Mouse (Mus musculus) granulocyte monocyte progenitor cell, adult 5-6 weeks (primary cell): ENCODE results near the gene Gpr142. TPM values are rescaled to one million over a fixed set of nuclear protein-coding genes. Genes with fewer than 3 reads are reported as not detected.

Source experiments
- ATAC-seq: replicated peaks from 2 replicates; pipeline ENCODE4 v1.8.0; 2016; ENCODE audit warnings: mild to moderate bottlenecking, moderate TSS enrichment, inconsistent platforms; ENCODE audit not compliant: poor library complexity, severe bottlenecking
- total RNA-seq, 2 experiments: library from RNA; stranded (forward) in 1 of 2; stranded (reverse) in 1 of 2; fragments of 200-712, 200-1000 nt in 1 of 2; fragments of >200 nt in 1 of 2; fragmentation: Nextera tagmentation in 1 of 2; gene quantifications; 2 replicates each; pipeline ENCODE4 v1.2.3; 2014 to 2017

Gpr142 gene
- total RNA-seq, 2 experiments from 2014 or later: not detected

DNA sequence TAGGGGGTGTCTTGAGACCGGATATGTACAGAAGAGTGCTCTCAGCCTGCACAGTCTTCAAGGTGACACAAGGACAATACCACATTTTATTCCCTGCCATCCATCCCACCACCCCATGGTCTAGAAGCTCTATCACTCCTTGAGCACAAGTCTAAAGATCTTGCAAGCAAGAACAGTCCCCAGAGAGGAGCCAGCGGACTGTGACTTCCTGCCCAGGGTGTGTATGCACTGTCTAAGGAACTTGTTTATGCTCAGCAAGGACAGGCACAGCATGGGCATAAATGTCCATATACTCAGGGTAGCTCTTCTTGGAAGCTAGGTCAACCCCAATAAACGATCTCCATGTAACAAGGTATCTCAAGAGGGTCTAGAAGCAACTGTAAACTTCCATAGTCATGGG, 743 bp upstream of the Gpr142 start:
- no peak for ATAC-seq

DNA sequence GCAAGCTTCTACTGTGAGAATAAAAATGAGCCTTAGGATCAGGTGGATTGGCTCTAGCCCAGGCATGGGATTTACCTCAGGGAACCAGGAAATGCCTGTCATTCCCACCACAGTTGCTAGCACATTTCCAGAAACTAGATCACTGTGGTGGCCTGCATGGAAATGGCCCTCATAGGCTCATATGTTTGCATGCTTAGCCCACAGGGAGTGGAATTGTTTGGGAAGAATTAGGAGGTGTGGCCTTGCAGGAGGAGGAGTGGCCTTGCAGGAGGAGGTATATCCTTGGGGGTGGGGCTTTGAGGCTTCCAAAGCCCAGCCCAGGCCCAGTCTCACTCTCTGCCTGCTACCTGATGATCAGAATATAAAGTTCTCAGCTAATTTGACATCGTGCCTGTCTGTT, 3.2 kb downstream of the Gpr142 start:
- ATAC-seq: no peak

DNA sequence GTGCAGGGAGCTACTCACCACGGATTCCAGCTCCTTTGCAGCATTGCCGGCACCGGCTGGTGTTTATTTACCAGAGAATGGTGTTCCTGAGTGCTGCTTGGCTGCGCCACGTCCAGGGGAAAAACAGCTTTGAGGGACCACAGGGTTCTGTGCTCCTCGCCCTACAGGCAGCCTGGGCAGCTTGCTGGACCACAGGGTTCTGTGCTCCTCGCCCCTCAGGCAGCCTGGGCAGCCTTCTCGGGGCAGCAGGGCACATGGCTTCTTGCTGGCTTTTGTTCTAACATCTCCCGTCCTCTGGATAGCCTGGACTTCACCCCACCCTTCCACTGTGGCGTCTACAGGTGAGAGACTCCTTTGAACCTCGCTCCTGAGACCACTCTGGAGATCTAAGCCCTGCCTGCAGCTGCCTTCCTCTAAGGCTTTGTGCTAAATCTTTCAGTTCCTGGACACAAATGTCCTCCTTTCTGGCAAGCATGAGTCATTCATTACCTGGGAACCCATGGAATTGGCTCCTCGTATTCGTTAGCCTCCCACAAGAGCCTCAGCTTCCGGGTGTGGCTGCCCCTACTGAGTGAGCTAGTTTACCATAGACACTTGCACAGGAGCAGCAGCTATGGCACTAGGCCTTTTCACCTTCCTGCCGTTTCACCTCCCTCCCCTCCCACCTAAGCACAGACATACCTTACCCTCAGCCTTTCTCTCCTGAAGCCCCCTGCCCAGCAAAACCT, 4.0 kb downstream of the Gpr142 start:
- ATAC-seq: no peak

GRCm38 (mm10) chr11:114803990-114804389, 5.3 kb downstream of the Gpr142 start:
- no peak for ATAC-seq

- no peak for ATAC-seq
Observed at GRCm38 (mm10) chr11:114807025-114807424, 8.3 kb downstream of the Gpr142 start.

DNA sequence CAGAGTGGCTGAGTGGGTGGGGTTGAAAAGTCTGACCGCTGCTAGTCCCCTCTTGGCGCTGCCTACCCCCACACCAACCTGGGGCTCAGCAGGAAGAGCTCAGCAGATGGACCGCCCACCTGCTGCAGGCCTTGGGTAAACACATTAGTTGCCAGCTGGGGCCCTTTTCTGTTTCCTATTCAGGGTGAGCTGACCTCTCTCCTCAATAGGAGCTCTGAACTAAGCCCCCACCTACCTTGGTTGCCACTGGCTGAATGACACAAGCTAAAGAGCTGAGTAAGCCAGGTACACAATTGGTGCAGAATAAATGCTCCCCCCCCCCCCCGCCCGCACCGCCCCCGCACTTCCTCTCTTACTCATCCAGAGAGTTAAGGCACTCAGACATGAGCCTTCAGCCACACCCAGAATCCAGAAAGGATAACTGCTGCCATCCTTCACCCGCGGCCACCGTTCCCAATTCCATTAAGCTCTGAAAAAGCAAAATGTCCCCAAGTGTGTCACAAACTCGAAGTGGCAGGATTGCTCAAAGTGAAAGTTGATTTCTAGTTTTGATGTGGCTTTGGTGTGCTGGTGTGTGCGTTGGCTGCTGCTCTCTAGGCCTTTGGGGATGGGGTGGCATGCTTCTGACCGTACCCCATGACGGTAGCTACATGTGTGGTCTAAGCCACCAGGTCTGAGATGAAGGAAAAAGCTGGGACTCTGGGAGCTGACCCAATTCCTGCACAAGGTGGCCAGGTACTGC, 9.1 kb downstream of the Gpr142 start:
- no peak for ATAC-seq

DNA sequence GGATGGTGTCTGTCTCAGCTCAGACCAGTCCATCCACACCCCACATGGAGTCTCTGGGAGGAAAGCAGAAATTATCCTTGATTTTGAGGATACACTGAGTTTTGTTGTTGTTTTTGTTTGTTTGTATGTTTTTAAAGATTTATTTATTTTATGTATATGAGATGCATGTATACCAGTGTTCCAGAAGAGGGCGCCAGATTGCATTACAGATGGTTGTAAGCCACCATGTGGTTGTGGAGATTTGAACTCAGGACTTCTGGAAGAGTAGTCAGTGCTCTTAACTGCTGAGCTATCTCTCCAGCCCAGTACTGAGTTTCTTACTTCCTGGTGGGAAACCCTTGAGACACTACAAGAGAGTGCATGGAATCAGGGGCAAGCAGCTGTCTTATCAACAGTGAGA, 10.6 kb downstream of the Gpr142 start:
- no peak for ATAC-seq

DNA sequence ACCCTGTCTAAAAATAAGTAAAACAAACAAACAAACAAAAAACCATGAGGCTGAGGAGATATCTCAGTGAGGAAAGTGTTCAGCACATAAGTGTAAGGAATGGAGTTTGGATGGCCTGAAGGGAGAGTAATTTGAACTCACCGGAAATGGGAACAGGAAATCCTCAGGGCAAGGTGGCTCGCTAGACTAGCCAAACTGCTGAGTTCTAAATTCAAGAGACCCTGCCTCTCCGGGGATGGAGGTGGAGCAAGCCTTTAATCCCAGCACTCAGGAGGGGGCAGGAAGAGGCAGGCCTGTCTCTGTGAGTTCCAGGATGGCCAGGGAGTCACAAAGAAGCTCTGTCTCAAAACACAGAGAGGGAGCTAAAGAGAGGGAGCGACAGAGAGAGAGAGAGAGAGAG, 11.6 kb downstream of the Gpr142 start:
- ATAC-seq: no peak

GRCm38 (mm10) chr11:114812731-114813240, 14.1 kb downstream of the Gpr142 start:
- ATAC-seq: peak; percentile 76

- ATAC-seq: peak; percentile 32
Observed at GRCm38 (mm10) chr11:114814873-114815592, 16.3 kb downstream of the Gpr142 start.

DNA sequence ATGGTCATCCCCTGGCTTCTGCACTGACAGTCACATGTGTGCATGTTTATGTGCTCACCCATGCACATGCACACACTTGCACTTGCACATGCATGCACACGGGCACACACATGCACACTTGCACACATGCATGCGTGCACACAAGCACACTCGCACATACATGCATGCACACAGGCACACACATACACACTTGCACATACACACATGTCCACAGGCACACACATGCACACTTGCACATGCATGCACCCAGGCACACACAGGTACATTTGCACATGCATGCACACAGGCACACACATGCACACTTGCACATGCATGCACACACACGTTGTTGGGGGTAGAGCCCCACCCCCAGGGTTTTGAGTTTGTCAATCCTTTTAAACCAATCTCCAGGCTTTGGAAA, 18.2 kb downstream of the Gpr142 start:
- ATAC-seq: no peak

GRCm38 (mm10) chr11:114818185-114818584, 19.5 kb downstream of the Gpr142 start:
- ATAC-seq: peak; percentile 66

GRCm38 (mm10) chr11:114819110-114819509, 20.4 kb downstream of the Gpr142 start:
- ATAC-seq: no peak

- ATAC-seq: no peak
Observed at GRCm38 (mm10) chr11:114820444-114820843, 21.7 kb downstream of the Gpr142 start.

GRCm38 (mm10) chr11:114821325-114821724, 22.6 kb downstream of the Gpr142 start:
- ATAC-seq: peak; percentile 77

GRCm38 (mm10) chr11:114822727-114823126, 24.0 kb downstream of the Gpr142 start:
- no peak for ATAC-seq

DNA sequence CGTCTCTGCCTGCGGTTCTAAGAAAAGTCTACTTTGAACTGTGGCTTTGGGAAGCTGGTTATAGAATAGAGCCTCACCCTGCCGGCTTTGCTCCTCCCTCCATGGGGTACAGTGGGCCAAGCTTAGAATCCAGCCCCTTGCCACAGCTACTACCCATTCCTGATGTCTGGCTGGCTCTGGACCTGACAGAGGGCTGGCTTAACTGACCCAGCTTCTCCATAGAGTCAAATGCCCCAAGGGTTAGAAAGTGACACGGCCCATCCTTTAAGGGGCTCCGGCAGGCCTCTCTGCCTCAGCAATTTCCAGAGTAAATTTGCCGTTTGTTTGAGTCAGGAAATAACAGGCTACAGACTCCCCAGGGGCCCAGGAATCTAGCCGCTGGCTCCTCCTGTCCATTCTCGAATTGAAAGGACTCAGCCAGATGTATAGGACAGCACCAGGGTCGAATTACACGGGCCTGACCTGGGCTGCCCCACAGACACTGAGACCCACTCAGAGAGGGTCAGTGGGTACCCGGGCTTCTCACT, 24.5 kb downstream of the Gpr142 start:
- ATAC-seq: no peak

- ATAC-seq: peak; percentile 41
Observed at GRCm38 (mm10) chr11:114826686-114827085, 28.0 kb downstream of the Gpr142 start.

GRCm38 (mm10) chr11:114829499-114830432, 31.0 kb downstream of the Gpr142 start:
- peak; percentile 84 for ATAC-seq

- no peak for ATAC-seq
Observed at GRCm38 (mm10) chr11:114830433-114830773, 31.7 kb downstream of the Gpr142 start.
